Mouse (Mus musculus) megakaryocyte, embryonic 14.5 days (primary cell): ENCODE measurements around the gene Arpc1a. TPM values are rescaled to one million over a fixed set of nuclear protein-coding genes. Genes with fewer than 3 reads are reported as not detected.
A peak's percentile ranks its signal among the peaks of the same experiment; 100 is the strongest.

Experiments
- H3K27me3 ChIP-seq: replicated peaks from 2 replicates; pipeline ENCODE3; 2012; ENCODE audit warnings: inconsistent platforms
- H3K36me3 ChIP-seq: replicated peaks from 2 replicates; pipeline ENCODE3; 2012; ENCODE audit warnings: low read length, inconsistent platforms, mixed read lengths
- H3K4me1 ChIP-seq: 2 replicates; pipeline ENCODE4 v1.6.1; 2012; ENCODE audit warnings: inconsistent platforms
- H3K4me3 ChIP-seq: replicated peaks from 2 replicates; pipeline ENCODE3; 2012; ENCODE audit warnings: moderate library complexity, mild to moderate bottlenecking, inconsistent platforms
- H3K9me3 ChIP-seq: 2 replicates; pipeline ENCODE4 v1.6.1; 2012; ENCODE audit warnings: inconsistent platforms
- FLI1 ChIP-seq: IDR thresholded peaks from 2 replicates; pipeline ENCODE4 v1.6.1; 2012; ENCODE audit warnings: low read length, inconsistent platforms, mixed read lengths
- GATA1 ChIP-seq: IDR thresholded peaks from 3 replicates; pipeline ENCODE4 v1.6.1; 2012; ENCODE audit warnings: mixed read lengths, low read length, inconsistent platforms, borderline replicate concordance
- polyA plus RNA-seq: library from polyadenylated mRNA; stranded (reverse); fragments of >175 nt; gene quantifications from 2 replicates; pipeline ENCODE4 v1.2.3, GENCODE M21; 2012; ENCODE audit warnings: low replicate concordance; ENCODE audit not compliant: insufficient read depth

Arpc1a gene
- polyA plus RNA-seq, 1 experiment, result 41.5 TPM

DNA sequence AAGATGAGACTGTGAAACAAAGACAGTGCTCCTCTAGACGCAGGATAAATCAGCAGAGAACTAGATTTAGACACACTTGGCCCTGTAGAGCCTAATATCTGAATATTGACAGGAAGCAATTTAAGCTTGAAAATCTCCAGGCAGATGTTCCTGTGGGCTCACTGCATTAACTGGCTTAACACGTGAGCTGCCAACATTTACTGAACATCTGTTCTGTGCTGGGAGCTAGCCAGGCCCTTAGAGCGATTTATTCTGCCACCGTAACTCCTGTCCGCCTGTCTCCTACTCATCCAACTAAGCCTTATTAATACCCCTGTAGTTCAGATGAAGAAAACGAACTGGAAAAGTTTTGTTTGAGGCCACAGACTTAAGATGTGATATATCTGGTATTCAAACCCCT, 55.2 kb downstream of the Arpc1a start:
- TF ChIP-seq GATA1 (no peak), FLI1 (no peak)
- peaks cover 64% of the 10 kb centered on the region for H3K36me3 ChIP-seq
- H3K4me1 ChIP-seq, result peaks cover 60% of the 10 kb centered on the region
- H3K27me3 ChIP-seq, result no peaks in the 10 kb centered on the region
- peak overlapping the region; percentile 99 for H3K4me3 ChIP-seq
- no peaks in the 10 kb centered on the region for H3K9me3 ChIP-seq

DNA sequence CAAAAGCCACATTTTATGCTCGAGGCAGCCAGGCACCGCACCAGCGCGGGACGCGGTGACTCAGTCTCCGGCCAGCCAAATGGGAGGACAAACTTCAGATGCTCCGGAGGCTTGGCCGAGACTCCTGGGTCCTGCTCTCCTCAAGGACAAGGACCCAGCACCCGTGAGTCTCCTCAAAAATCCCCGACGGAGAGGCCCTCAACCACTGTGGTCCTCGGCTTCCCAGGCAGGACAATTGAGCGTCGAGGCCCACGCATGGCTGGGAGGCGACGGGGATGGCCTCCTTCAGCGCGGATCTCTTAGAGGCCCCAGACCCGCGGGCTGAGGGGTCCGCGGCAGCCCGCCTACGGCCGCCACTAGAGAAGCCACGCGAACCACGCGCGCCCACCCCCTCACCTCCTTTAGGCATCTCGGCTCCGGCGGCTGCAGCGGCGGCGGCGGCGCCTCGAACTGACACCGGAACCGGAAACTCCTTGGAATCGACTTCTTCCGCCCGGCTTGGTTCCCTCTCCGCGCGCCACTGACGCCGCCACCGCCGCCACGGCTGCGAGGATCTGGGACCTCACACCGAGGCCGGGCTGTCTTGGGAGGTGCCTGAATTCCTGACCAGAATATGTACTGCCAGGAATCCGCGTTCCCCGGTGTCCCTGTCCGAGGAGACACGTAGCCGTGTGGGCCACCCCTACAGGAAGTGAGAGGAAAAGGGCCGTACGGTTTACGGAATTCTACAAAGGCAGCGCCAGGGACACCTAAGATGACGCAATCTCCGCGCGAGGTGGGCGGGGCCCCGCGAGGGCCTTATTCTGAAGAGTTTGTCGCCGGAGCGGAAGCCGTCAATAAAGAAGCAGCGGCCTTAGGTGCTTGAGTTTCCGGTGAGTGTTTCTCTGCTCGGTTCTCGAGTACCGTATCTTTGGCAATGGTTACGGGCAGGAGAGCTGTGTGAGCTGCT, 56.2 kb downstream of the Arpc1a start, which contains the start of the genes Pdap1 and Bud31:
Gene Pdap1 (minus strand): TSS at position 668 of the 949 bp plus-strand sequence.
Gene Bud31 (plus strand): TSS at position 792 of the 949 bp plus-strand sequence.
- no peaks in the 10 kb centered on the region for H3K27me3 ChIP-seq
- peaks cover 64% of the 10 kb centered on the region for H3K36me3 ChIP-seq
- H3K9me3 ChIP-seq, result no peaks in the 10 kb centered on the region
- TF ChIP-seq GATA1 (no peak), FLI1 (0 out of 2 replicates have a peak, but pooled peaks have one; percentile 6)
- peak within 1 kb of the TSS; percentile 99 for H3K4me3 ChIP-seq
- H3K4me1 ChIP-seq, result peaks cover 56% of the 10 kb centered on the region

DNA sequence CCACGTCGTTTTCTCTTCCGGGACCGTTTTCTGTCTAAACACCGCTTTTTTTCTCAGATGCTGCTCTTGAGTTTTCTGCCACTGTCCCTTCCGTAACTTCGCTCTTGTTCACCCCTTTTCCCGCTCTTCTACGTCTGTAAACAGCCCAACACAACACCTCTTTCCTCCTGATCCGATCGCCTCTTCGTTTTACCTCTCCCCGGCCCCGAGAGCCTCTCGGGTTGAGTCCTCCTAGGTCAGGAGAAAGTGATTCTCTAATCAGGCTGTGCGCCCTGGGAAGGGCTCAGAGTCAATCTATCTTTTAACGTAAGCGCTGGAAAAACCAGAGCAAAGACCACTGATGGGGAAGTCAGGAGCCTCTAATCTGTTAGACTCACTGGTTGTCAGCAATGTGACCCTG, 57.0 kb downstream of the Arpc1a start:
- Histone ChIP-seq H3K9me3 (no peaks in the 10 kb centered on the region), H3K27me3 (no peaks in the 10 kb centered on the region), H3K36me3 (peaks cover 64% of the 10 kb centered on the region), H3K4me3 (peak overlapping the region; percentile 99), H3K4me1 (peaks cover 56% of the 10 kb centered on the region)
- TF ChIP-seq FLI1 (no peak), GATA1 (no peak)

DNA sequence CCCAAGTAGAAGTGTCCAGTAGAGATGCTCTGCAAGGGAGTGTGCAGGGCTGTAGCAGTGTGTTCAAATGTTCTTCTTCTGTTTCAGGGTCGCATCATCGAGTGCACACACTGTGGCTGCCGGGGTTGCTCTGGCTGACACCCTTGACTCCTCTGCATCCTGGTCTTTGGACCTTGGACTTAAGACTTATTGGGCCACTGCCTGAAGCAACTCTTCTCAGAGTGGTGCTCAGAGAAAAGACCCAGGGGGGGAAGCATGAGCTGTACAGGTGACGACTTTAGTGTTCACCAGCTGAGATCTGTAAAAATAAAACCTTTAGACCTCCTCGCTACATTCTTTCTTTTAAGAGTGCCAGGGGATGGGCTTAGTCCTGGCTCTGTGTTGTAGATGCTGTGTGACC, 64.1 kb downstream of the Arpc1a start:
- H3K9me3 ChIP-seq, result no peaks in the 10 kb centered on the region
- no peak for TF ChIP-seq FLI1
- TF ChIP-seq GATA1, result no peak
- H3K27me3 ChIP-seq, result no peaks in the 10 kb centered on the region
- H3K4me3 ChIP-seq, result no peak overlapping the region
- peaks cover 43% of the 10 kb centered on the region for H3K4me1 ChIP-seq
- peaks cover 100% of the 10 kb centered on the region for H3K36me3 ChIP-seq

DNA sequence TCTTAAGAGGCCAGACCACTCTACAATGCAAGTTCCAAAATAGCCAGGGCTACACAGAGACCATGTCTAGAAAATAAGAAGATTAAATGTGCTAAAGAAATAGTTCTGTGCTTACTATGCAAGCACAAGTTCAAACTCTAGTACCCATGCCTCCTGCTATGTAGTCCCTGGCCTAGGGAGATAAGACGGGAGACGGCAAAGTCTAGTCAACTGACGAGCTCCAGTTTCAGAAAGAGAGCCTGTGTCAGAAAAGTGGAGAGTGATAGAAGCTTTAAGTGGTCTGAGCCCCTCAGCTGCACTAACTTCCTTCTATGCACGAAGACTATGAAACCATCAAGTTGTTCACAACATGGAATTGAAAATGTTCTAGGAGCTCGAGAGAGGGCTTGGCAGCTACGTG, 65.7 kb downstream of the Arpc1a start:
- H3K36me3 ChIP-seq, result peaks cover 100% of the 10 kb centered on the region

DNA sequence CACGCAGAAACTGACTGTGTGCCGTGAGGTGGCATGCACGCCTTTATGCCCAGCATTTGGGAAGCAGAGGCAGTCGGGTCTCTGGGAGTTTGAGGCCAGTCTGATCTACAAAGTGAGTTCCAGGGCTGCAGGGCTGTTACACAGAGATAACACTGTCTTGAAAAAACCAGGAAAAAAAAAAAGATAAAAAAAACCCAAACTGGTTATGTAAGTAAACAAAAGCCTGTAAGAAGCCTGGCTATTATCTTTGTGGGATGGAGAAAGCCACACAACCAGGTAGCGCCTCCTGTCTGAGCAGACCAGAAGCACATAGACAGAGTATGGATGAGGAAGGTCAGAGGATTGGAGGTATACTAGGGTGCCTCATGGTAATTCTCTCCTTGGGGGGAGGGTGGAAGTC, 69.1 kb downstream of the Arpc1a start:
- Histone ChIP-seq H3K4me3 (peak overlapping the region; percentile 40), H3K27me3 (no peaks in the 10 kb centered on the region), H3K36me3 (peaks cover 96% of the 10 kb centered on the region), H3K4me1 (peaks cover 39% of the 10 kb centered on the region), H3K9me3 (peaks cover 5% of the 10 kb centered on the region; the same call in 1 of the 2 replicates)
- TF ChIP-seq GATA1, result no peak
- no peak for TF ChIP-seq FLI1

More for the DNA sequence above, 65.7 kb downstream of the Arpc1a start:
- no peaks in the 10 kb centered on the region for H3K27me3 ChIP-seq
- H3K4me1 ChIP-seq, result peaks cover 45% of the 10 kb centered on the region
- H3K4me3 ChIP-seq, result no peak overlapping the region
- peaks cover 5% of the 10 kb centered on the region; the same call in 1 of the 2 replicates for H3K9me3 ChIP-seq
- TF ChIP-seq GATA1 (no peak), FLI1 (no peak)

Other genes with a start within 250 kb of the Arpc1a start
- 3.2 and 3.6 TPM in 2 replicates for gene Smurf1, start 118.0 kb upstream of the Arpc1a start, polyA plus RNA-seq
- 1.6 TPM in 1 of 2 replicates, not detected in the other for gene Gm4871, start 51.1 kb upstream of the Arpc1a start, polyA plus RNA-seq
- not detected in 2 replicates for gene 1700018F24Rik, start 40.8 kb upstream of the Arpc1a start, polyA plus RNA-seq
- not detected in 2 replicates for gene Kpna7, start 200 bp downstream of the Arpc1a start, polyA plus RNA-seq
- gene Arpc1b, start 30.4 kb downstream of the Arpc1a start, polyA plus RNA-seq, result 1,949 and 2,538 TPM in 2 replicates
- 63.5 and 118 TPM in 2 replicates for gene Pdap1, start 56.4 kb downstream of the Arpc1a start, polyA plus RNA-seq
- gene Bud31, start 56.5 kb downstream of the Arpc1a start, polyA plus RNA-seq, result 7.0 and 13.8 TPM in 2 replicates
- gene Ptcd1, start 83.3 kb downstream of the Arpc1a start, polyA plus RNA-seq, result 9.4 and 10.7 TPM in 2 replicates
- 43.6 and 53.5 TPM in 2 replicates for gene Cpsf4, start 83.4 kb downstream of the Arpc1a start, polyA plus RNA-seq
- 3.0 and 56.7 TPM in 2 replicates for gene Atp5j2, start 108.2 kb downstream of the Arpc1a start, polyA plus RNA-seq
- 5.3 TPM in 1 of 2 replicates, not detected in the other for gene Zkscan14, start 118.0 kb downstream of the Arpc1a start, polyA plus RNA-seq
- gene Zkscan5, start 120.7 kb downstream of the Arpc1a start, polyA plus RNA-seq, result 0.84 and 1.00 TPM in 2 replicates
- 10.5 and 20.8 TPM in 2 replicates for gene Zfp655, start 147.9 kb downstream of the Arpc1a start, polyA plus RNA-seq
- 16.1 and 17.4 TPM in 2 replicates for gene Zscan25, start 196.7 kb downstream of the Arpc1a start, polyA plus RNA-seq